Mouse (Mus musculus) B cell, adult 2 months (primary cell): Measurements from ENCODE around the gene Akirin1.

Source experiments
- DNase-seq, 2 experiments: peaks; one replicate each; pipeline ENCODE4 v3.0.0; 2022

Akirin1 gene

GRCm38 (mm10) chr4:123717574-123718433 is 32.3 kb downstream of the Akirin1 start, which contains the start of gene Ndufs5:
TSS of gene Ndufs5 (minus strand) at chr4:123718202.
- DNase-seq, result peak; percentile 90

DNA sequence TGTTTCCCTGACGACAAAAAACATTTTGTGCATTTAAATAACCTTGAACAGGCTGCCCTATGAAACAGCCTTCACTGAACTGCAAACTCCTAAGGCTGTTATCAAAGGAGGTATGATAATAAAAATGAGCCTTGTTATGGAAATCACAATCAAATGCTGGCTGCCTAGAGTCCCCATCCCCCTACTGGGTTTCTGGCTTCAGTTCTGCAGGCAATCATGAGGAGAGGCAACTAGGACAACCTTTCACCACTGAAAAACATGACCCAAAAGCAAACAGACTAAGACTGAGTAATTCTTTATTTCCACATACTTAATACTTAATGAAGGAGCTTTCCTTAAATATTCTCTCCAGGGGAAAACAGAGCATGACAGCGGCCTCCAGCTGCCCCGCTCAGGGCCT is 37.7 kb downstream of the Akirin1 start:
- no peak for DNase-seq

GRCm38 (mm10) chr4:123707340-123707739 is 42.8 kb downstream of the Akirin1 start:
- DNase-seq, result no peak

DNA sequence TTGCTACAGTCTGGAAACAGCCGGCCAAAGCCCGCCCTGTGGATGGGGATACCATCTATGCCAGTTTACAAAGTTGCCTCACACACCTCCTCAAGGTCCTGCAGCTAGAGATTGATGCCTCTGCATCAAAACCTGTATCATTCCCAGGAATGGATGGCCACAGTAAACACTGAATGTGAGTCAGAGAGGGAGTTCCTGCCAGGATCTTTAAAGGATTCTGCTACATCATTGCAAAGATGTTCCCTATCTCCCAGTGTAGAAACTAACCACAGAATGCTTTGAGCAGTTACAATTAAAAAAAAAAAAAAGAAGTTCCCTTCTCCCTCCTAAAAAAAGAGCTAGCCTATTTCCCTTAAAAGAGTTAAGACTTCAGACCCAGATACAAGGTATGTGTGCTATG is 44.8 kb downstream of the Akirin1 start:
- no peak for DNase-seq

GRCm38 (mm10) chr4:123693384-123693783 is 56.8 kb downstream of the Akirin1 start:
- no peak for DNase-seq

GRCm38 (mm10) chr4:123692071-123692470 is 58.1 kb downstream of the Akirin1 start:
- no peak for DNase-seq

DNA sequence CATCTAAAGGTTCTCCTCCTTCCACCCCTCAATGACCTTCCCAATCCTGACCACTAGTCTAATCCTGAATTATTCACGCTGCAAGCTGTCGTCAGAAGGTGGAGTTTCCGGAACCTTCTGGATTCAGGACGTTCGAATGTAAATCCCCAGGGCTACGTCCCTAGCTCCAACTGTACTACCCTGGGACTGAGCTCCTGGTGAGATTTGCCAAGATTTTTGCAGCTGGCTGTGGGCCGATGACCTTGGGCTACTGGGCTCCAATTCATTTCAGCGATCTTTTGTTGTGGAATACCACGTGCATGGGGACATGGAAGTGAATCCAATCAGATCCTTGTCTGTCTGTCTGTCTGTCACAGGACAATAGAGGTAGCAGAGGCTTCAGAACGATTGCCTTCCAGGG is 59.8 kb downstream of the Akirin1 start:
- DNase-seq, result no peak

- peak; percentile 14 to 38 for DNase-seq
Observed at GRCm38 (mm10) chr4:123687025-123687781, 62.9 kb downstream of the Akirin1 start.

DNA sequence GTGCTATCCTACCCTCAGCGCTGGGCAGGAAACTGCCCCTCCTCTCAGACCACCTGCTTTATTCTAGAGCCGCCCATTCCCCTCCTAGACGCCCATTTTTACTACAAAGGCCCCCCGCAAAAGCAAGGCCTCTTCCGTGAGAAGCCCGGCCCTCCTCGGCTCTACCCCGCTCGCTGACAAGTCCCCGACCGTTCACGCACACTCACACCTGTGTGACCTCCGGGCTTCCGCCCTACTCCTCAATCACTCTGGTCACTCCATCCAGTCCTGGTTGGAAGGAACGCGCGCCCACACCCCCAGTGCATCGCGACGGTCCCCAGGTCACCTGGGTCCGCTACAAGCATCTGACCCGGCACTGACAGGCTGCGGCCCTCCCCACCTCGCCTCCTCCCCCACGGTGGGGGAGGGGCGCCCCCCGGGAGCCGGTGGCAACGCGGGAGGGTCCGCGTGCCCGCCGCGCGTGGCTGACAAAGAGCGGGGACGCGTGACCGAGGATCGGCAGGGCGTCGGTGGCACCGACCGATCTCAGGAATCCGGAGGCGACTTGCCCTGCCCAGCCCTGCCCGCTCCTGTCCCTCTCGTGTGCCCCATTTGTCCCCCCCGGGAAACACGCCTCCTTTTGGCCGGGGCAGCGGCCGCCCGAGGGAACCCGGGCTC is 63.6 kb downstream of the Akirin1 start:
- peak in 1 of 2 experiments; percentile 22 for DNase-seq

DNA sequence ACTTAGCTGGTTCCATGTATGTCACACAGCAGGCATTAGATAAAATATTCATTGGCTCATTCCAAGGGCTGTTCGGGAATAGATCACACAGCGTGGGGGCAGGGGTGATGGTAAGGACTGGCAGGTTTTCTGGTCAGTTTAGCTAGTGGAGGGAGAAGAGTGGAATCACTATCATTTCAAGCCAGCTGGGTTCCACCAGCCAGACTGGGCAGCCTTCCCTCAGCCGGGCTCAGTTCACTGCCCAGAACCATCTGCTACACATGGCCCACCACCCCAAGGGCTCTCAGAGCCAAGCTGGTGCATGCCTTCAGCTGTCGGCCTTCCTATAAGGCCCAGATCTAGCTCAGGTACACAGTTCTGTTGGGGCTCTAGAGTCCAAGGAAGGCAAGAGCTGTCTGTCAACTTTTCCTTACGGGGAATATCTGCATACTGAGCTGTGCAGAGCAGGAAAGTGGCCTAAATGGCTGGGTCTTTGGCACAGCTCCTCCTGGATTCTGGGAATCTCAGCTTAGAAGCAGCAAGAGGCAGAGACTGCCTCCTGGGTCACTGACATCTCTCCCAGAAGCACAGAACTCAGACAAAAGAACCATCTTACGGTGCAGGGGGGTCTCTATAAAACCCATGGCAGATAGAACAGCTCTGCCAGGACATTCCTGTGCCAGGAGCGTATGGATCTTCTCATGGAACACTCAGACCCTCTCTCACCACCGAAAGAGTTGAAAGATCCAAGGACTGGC is 64.5 kb downstream of the Akirin1 start:
- DNase-seq, result no peak

DNA sequence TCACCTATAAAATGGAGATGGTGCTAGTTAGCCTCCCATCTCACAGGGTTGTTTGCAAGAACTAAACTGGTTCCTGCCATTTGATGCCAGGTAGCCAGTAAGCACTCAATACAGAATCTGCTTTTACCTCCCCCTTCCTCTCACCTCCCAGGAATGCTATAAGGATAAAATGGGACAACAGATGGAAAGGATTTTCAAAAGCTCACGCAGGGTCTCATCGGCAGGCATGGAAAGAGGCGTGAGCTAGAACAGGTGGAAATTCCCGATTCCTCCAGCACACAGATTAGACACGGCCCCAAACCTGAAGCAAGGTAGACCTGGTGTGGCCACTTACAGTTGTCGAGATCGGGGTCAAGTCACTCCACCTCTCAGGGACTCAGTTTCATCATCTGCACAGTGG is 65.1 kb downstream of the Akirin1 start:
- no peak for DNase-seq
